Mouse (Mus musculus): Measurements from ENCODE around the gene Hnrnpf. TPM values are rescaled to one million over a fixed set of nuclear protein-coding genes. Genes with fewer than 3 reads are reported as not detected.
"Not testable (repeated sequence)": the region's sequence is repeated elsewhere in the genome, so short reads cannot be mapped to it uniquely, and the experiment has no call there.

Hnrnpf gene
- polyA plus RNA-seq, 1 experiment = 119 TPM

DNA sequence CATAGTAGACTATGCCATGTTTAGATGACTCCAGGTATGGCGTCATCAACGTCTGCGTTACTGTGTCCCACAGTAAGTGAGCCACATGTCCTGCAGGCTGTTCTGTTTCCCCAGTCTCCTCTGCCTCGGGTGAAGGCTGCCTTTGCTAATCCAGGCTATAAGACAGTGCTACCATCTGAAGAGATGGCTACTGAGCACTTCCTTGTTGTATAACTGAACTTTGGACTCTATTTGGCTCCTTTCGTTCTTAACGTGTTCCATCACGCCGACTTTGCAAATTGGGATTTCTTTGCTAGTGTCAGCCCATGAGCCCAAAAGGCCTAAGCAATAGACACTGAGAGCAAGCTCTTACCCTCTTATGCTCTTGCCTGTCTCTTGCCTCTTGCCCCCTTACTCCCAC lies 31.9 kb upstream of the Hnrnpf start:
- Histone ChIP-seq H3K4me3 (replicated peaks; ENCODE audit: insufficient read depth, low read depth, low read length) (no peak overlapping the region), H3K4me1 (ENCODE audit: control insufficient read depth, insufficient read depth, low read length) (peaks cover 3% of the 10 kb centered on the region; the same call in 1 of the 2 replicates), H3K27me3 (ENCODE audit: control insufficient read depth, insufficient read depth, low read length) (no peaks in the 10 kb centered on the region), H3K27ac (ENCODE audit: insufficient read depth, low read length) (no peak overlapping the region)
- no peak for TF ChIP-seq POLR2A (IDR thresholded peaks at IDR 0.05; ENCODE audit: borderline replicate concordance, insufficient read depth, low read length)
- TF ChIP-seq CTCF (IDR thresholded peaks at IDR 0.05; ENCODE audit: borderline replicate concordance, insufficient read depth, low read depth, low read length) = no peak
- DNase-seq = no peak
- WGBS = 92% methylated on average over 8 of the region's 8 CpGs

GRCm38 (mm10) chr6:117871034-117871433 lies 29.1 kb upstream of the Hnrnpf start:
- 86% methylated on average over 14 of the region's 14 CpGs for WGBS
- no peak for DNase-seq
- TF ChIP-seq POLR2A (IDR thresholded peaks at IDR 0.05; ENCODE audit: borderline replicate concordance, insufficient read depth, low read length) = no peak

DNA sequence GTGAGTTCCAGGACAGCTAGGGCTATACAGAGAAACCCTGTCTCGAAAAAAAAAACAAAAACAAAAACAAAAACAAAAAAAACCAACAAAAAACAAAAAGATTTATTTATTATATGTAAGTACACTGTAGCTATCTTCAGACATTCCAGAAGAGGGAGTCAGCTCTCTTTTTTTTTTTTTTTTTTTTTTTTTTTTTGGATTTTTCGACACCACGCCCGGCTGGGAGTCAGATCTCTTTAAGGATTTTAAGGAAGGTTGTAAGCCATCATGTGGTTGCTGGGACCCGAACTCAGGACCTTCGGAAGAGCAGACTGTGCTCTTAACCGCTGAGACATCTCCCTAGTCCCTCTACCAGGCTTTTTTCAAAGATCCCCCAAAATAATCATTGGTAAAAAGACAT lies 26.7 kb upstream of the Hnrnpf start:
- not testable (repeated sequence) for H3K4me1 ChIP-seq (ENCODE audit: control insufficient read depth, insufficient read depth, low read length); DNase-seq; H3K27ac ChIP-seq (ENCODE audit: insufficient read depth, low read length); H3K27me3 ChIP-seq (ENCODE audit: control insufficient read depth, insufficient read depth, low read length); H3K4me3 ChIP-seq (replicated peaks; ENCODE audit: insufficient read depth, low read depth, low read length)
- 85% methylated on average over 7 of the region's 7 CpGs for WGBS

More at GRCm38 (mm10) chr6:117871034-117871433, 29.1 kb upstream of the Hnrnpf start:
- no peaks in the 10 kb centered on the region for H3K27me3 ChIP-seq (ENCODE audit: control insufficient read depth, insufficient read depth, low read length)
- no peaks in the 10 kb centered on the region for H3K4me1 ChIP-seq (ENCODE audit: control insufficient read depth, insufficient read depth, low read length)
- H3K27ac ChIP-seq (ENCODE audit: insufficient read depth, low read length) = no peak overlapping the region
- H3K4me3 ChIP-seq (replicated peaks; ENCODE audit: insufficient read depth, low read depth, low read length) = no peak overlapping the region

DNA sequence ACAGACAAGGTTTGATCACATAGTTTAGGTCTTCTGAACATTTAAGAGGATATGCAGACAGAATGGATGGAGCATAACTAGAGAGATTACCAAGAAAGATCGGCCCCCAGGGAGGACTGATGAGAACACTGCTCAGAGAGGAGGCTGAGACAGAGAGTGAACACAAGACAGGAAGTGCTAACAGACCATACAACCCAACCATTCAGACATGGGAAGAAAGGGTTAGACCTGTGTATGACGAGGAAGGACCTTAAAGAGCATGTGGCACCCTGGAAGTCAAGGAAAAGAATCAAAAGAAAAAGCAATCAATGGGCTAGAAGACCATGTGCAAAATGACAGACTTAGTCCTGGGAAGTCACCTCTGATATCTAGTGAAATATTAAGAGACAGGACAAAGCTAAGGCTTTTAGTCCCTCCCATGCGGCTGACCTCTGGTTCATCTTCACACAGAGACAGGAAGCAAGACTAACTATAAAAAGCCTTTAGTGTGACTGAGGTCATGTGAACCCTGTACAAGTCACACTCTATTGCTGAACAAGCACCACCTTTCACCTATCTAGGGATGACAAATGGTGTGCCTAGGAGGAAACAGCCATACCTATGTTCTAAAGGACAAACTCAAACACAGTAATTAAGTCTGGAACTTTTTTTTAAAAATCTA lies 25.4 kb upstream of the Hnrnpf start:
- H3K27me3 ChIP-seq (ENCODE audit: control insufficient read depth, insufficient read depth, low read length) = no peaks in the 10 kb centered on the region
- no peak overlapping the region for H3K4me3 ChIP-seq (replicated peaks; ENCODE audit: insufficient read depth, low read depth, low read length)
- no peak overlapping the region for H3K27ac ChIP-seq (ENCODE audit: insufficient read depth, low read length)
- WGBS = 85% methylated on average over 3 of the region's 3 CpGs
- TF ChIP-seq CTCF (IDR thresholded peaks at IDR 0.05; ENCODE audit: borderline replicate concordance, insufficient read depth, low read depth, low read length) = no peak
- TF ChIP-seq POLR2A (IDR thresholded peaks at IDR 0.05; ENCODE audit: borderline replicate concordance, insufficient read depth, low read length) = no peak
- DNase-seq = no peak
- no peaks in the 10 kb centered on the region for H3K4me1 ChIP-seq (ENCODE audit: control insufficient read depth, insufficient read depth, low read length)

DNA sequence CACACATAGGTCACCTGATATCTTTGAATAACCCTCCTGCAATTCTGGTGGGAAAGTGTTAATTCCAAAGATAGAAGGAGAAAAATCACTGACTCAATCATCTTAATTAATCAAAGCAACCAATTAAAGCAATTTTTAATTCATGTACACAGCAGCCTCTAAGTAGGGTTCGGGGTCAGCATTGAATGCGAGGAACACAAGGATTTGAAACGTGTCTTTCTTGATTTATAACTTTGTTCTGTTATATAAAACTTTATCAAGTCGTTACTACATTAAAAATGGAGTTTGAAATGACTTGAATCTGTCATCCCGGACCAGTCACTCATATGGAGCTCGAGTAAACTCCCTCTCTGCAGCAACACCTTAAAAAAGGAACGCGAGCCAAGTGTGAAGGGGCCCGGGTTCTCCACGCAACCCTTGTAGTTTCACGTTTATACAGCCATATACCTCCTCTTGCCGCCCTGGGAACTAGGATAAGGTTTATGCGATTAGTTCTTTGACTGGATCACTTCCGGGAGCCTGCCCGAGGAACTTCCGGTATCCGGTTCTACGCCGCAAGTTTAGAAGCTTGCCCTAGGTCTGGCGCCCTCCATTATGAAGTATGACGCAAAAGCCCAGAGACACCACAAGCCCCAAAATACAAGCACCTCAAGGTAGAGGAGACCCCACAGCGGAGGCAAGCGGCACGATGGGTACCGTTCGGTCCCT lies 21.3 kb upstream of the Hnrnpf start:
- 10% methylated on average over 26 of the region's 26 CpGs for WGBS
- Histone ChIP-seq H3K27ac (ENCODE audit: insufficient read depth, low read length) (peak overlapping the region; percentile 98), H3K4me1 (ENCODE audit: control insufficient read depth, insufficient read depth, low read length) (no peaks in the 10 kb centered on the region; the same call in 1 of the 2 replicates), H3K4me3 (replicated peaks; ENCODE audit: insufficient read depth, low read depth, low read length) (peak overlapping the region; percentile 80), H3K27me3 (ENCODE audit: control insufficient read depth, insufficient read depth, low read length) (no peaks in the 10 kb centered on the region)
- no peak for TF ChIP-seq CTCF (IDR thresholded peaks at IDR 0.05; ENCODE audit: borderline replicate concordance, insufficient read depth, low read depth, low read length)
- TF ChIP-seq POLR2A (IDR thresholded peaks at IDR 0.05; ENCODE audit: borderline replicate concordance, insufficient read depth, low read length) = no peak
- DNase-seq = peak in 1 of 2 experiments; percentile 92

DNA sequence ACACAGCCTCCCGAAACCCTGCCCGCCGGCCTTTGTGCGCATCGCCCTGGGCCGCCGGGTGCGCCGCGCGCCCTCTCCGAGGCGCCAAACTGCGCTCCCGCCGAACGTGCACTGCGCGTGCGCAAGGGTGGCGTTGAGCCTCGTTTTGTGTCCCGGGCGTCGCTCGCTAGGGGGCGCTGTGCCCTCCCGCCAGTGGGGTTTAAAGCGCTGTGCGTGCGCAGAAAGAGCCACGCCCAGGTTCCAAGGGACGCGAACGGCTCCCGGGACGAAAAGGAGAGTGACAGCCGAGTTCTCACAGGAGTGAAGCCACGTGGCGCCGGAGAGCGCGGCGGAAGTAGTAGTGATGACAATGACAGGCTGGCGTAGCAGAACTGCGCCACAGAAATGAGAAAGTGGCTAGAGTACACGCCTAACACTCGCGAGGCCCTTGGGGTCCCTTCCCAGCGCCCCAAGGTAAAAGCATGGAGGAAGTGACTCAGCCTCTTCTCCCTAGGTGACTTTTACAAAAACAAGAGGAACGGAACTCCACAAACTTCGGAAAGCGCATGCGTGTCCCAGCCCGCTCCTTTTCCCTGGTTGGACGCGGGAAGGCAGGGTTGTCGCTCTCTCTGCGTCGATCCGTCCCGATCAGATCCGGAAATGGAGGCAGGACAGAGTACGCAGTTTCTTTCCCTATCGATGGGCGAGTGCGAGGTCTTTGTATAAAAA lies 20.6 kb upstream of the Hnrnpf start:
- H3K27ac ChIP-seq (ENCODE audit: insufficient read depth, low read length) = peak overlapping the region; percentile 98
- TF ChIP-seq CTCF (IDR thresholded peaks at IDR 0.05; ENCODE audit: borderline replicate concordance, insufficient read depth, low read depth, low read length) (peak; percentile 93), POLR2A (IDR thresholded peaks at IDR 0.05; ENCODE audit: borderline replicate concordance, insufficient read depth, low read length) (peak; percentile 92)
- H3K27me3 ChIP-seq (ENCODE audit: control insufficient read depth, insufficient read depth, low read length) = no peaks in the 10 kb centered on the region
- H3K4me3 ChIP-seq (replicated peaks; ENCODE audit: insufficient read depth, low read depth, low read length) = peak overlapping the region; percentile 80
- under 1% methylated on average over 67 of the region's 67 CpGs for WGBS
- H3K4me1 ChIP-seq (ENCODE audit: control insufficient read depth, insufficient read depth, low read length) = no peaks in the 10 kb centered on the region; the same call in 1 of the 2 replicates
- peak; percentile 99 to 100 for DNase-seq

DNA sequence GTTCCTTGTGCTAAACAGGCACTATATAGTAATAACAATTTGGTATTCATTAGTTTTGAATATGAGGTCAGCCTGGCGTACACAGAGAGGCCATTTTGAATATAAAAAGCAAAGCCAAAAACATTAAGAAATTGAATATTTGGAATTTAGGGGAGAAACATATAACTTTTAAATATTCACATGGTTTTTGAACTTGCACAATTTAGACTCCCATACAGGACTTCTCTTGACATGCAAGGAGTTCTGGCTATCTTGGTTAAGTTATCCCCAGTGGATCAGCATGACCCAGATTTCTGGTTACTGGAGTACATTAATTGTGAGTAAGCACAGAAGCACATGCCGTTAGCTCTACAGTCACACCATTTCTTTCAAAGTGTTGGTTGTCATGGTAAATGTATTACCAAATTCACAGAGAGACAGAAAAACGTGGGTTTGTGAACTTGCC lies 19.7 kb upstream of the Hnrnpf start:
- Histone ChIP-seq H3K4me1 (ENCODE audit: control insufficient read depth, insufficient read depth, low read length) (no peaks in the 10 kb centered on the region; the same call in 1 of the 2 replicates), H3K27ac (ENCODE audit: insufficient read depth, low read length) (no peak overlapping the region; the same call in 1 of the 2 replicates), H3K4me3 (replicated peaks; ENCODE audit: insufficient read depth, low read depth, low read length) (peak overlapping the region; percentile 80), H3K27me3 (ENCODE audit: control insufficient read depth, insufficient read depth, low read length) (no peaks in the 10 kb centered on the region)
- TF ChIP-seq POLR2A (IDR thresholded peaks at IDR 0.05; ENCODE audit: borderline replicate concordance, insufficient read depth, low read length) (no peak), CTCF (IDR thresholded peaks at IDR 0.05; ENCODE audit: borderline replicate concordance, insufficient read depth, low read depth, low read length) (no peak)
- peak in 1 of 2 experiments; percentile 26 for DNase-seq
- 22% methylated on average over 3 of the region's 3 CpGs for WGBS

All from cerebellum, adult 2 months (tissue).